Comparison of ENCODE assay signal across 31 mouse cellular contexts in genomic region chr17:55967186-55967585, GRCm38 (mm10). TPM values are rescaled to one million over a fixed set of nuclear protein-coding genes. Genes with fewer than 3 reads are reported as not detected.
A peak's percentile ranks its signal among the peaks of the same experiment; 100 is the strongest.
DNase-seq lines count a peak whose midpoint lies in the region; ATAC-seq lines count a peak whose summit lies in the region.
"Had no signal": no experiment of that assay in that cellular context is flagged by ENCODE, and none has a peak within 500 bp of the region (broad histone marks: within the 10 kb centered on the region; RNA-seq: fewer than 3 reads in every experiment).

No protein-coding gene starts in this region.

- H3K4me2 ChIP-seq in heart, embryonic 12.5 days, result no peak overlapping the region
- no peak overlapping the region for H3K4me2 ChIP-seq in hindbrain, embryonic 13.5 days
- H3K4me2 ChIP-seq in hindbrain, embryonic 16.5 days (ENCODE audit: low read length), result no peak overlapping the region
- H3K4me2 ChIP-seq: embryonic facial prominence, embryonic 13.5 days; forebrain, embryonic 12.5 days; forebrain, embryonic 15.5 days; heart, embryonic 15.5 days; hindbrain, embryonic 15.5 days had no signal

- H3K27ac ChIP-seq in heart, embryonic 12.5 days (ENCODE audit: poor library complexity, severe bottlenecking), result no peak overlapping the region
- peak overlapping the region; percentile 4; the same call in 1 of the 2 replicates for H3K27ac ChIP-seq in hindbrain, embryonic 13.5 days
- no peak overlapping the region for H3K27ac ChIP-seq in hindbrain, embryonic 16.5 days (ENCODE audit: low read depth, low read length)
- H3K27ac ChIP-seq: embryonic facial prominence, embryonic 10.5 days; embryonic facial prominence, embryonic 13.5 days; forebrain, embryonic 12.5 days; forebrain, embryonic 15.5 days; heart, adult 2 months; heart, embryonic 15.5 days; hindbrain, embryonic 15.5 days had no signal

- peaks cover 12% of the 10 kb centered on the region for H3K27me3 ChIP-seq in heart, embryonic 12.5 days (replicated peaks)
- no peaks in the 10 kb centered on the region for H3K27me3 ChIP-seq in hindbrain, embryonic 13.5 days
- no peaks in the 10 kb centered on the region for H3K27me3 ChIP-seq in hindbrain, embryonic 16.5 days (replicated peaks; ENCODE audit: control insufficient read depth, insufficient read depth, low read length)
- H3K27me3 ChIP-seq: forebrain, embryonic 12.5 days; forebrain, embryonic 15.5 days; hindbrain, embryonic 15.5 days had no signal

- DNase-seq in cerebellum, adult 9-11 months, result peak; percentile 55
- no peak for DNase-seq in cerebellum, adult 8-10 months
- DNase-seq in heart, postnatal 36 days, result no peak
- peak; percentile 42 for DNase-seq in brain, adult 2 months (ENCODE audit: low read depth, low spot score)
- DNase-seq in adrenal gland, postnatal 14 days, result no peak
- DNase-seq: adrenal gland, adult 2 months; adrenal gland, postnatal 25 days; embryo, embryonic 11 days; gastrocnemius, postnatal 25 days; heart, adult 2 months; heart, postnatal 10 days; heart, postnatal 4 days; kidney, adult 18-20 months; kidney, adult 9 months had no signal

- intact Hi-C loops in heart, postnatal 36 days (cut with DNase I), result no loop called here

- 86% methylated on average over 4 of the region's 4 CpGs for WGBS in heart, embryonic 12.5 days
- 94% methylated on average over 4 of the region's 4 CpGs for WGBS in hindbrain, embryonic 13.5 days
- 97% methylated on average over 4 of the region's 4 CpGs for WGBS in hindbrain, embryonic 16.5 days

- no peaks in the 10 kb centered on the region for H3K9me3 ChIP-seq in heart, embryonic 12.5 days (replicated peaks)
- no peaks in the 10 kb centered on the region for H3K9me3 ChIP-seq in hindbrain, embryonic 13.5 days
- H3K9me3 ChIP-seq in hindbrain, embryonic 16.5 days (ENCODE audit: control insufficient read depth, low read length), result no peaks in the 10 kb centered on the region
- H3K9me3 ChIP-seq: embryonic facial prominence, embryonic 10.5 days; embryonic facial prominence, embryonic 13.5 days; forebrain, embryonic 12.5 days; forebrain, embryonic 15.5 days; heart, embryonic 10.5 days; heart, embryonic 15.5 days; hindbrain, embryonic 15.5 days had no signal

- no peak for ATAC-seq in heart, embryonic 12.5 days (ENCODE audit: insufficient number of reproducible peaks, low FRiP score)
- ATAC-seq in hindbrain, embryonic 13.5 days (ENCODE audit: low FRiP score), result no peak
- no peak for ATAC-seq in hindbrain, embryonic 16.5 days
- ATAC-seq: CD4-positive, CD25-positive, alpha-beta regulatory T cell, adult 4 months; forebrain, embryonic 15.5 days; inflammation-experienced regulatory T-cells, adult 6 months; intestine, embryonic 16.5 days had no signal

- no peak overlapping the region for H3K4me3 ChIP-seq in heart, embryonic 12.5 days
- no peak overlapping the region for H3K4me3 ChIP-seq in hindbrain, embryonic 13.5 days
- no peak overlapping the region for H3K4me3 ChIP-seq in hindbrain, embryonic 16.5 days (ENCODE audit: low read length)
- H3K4me3 ChIP-seq: embryonic facial prominence, embryonic 10.5 days; embryonic facial prominence, embryonic 13.5 days; erythroblast, embryonic 14.5 days; forebrain, embryonic 12.5 days; forebrain, embryonic 15.5 days; heart, adult 2 months; heart, embryonic 10.5 days; heart, embryonic 15.5 days; hindbrain, embryonic 15.5 days had no signal

- H3K9ac ChIP-seq in heart, embryonic 12.5 days, result 0 out of 2 replicates have a peak overlapping the region, but pooled peaks have one; percentile 18
- peak overlapping the region; percentile 55; the same call in 1 of the 2 replicates for H3K9ac ChIP-seq in hindbrain, embryonic 13.5 days
- no peak overlapping the region for H3K9ac ChIP-seq in hindbrain, embryonic 16.5 days (ENCODE audit: low read depth, low read length)
- H3K9ac ChIP-seq: embryonic facial prominence, embryonic 13.5 days; forebrain, embryonic 12.5 days; forebrain, embryonic 15.5 days; heart, embryonic 15.5 days; hindbrain, embryonic 15.5 days had no signal

- H3K4me1 ChIP-seq in heart, embryonic 12.5 days (replicated peaks), result peaks cover 43% of the 10 kb centered on the region
- H3K4me1 ChIP-seq in hindbrain, embryonic 13.5 days (replicated peaks), result peaks cover 54% of the 10 kb centered on the region
- H3K4me1 ChIP-seq in hindbrain, embryonic 16.5 days (ENCODE audit: control insufficient read depth, insufficient read depth, low read depth, low read length), result peaks cover 26% of the 10 kb centered on the region

- H3K36me3 ChIP-seq in heart, embryonic 12.5 days, result peaks cover 44% of the 10 kb centered on the region
- peaks cover 51% of the 10 kb centered on the region for H3K36me3 ChIP-seq in hindbrain, embryonic 13.5 days
- H3K36me3 ChIP-seq in hindbrain, embryonic 16.5 days (ENCODE audit: control insufficient read depth, insufficient read depth, low read length), result peaks cover 14% of the 10 kb centered on the region; the same call in 1 of the 2 replicates

RNA-seq across cellular contexts. Expression of gene Shd, which starts 3.1 kb away (rescaled TPM):
- polyA plus RNA-seq in heart, embryonic 12.5 days (2016; fragmentation: Nextera tagmentation; extraction: Ambion mirVana), result 7.2 and 9.2 TPM in 2 replicates
- under 1 TPM; 0.72 to 0.87 TPM for total RNA-seq in heart, postnatal 36 days (2021)
- 170 and 182 TPM in 2 replicates for polyA plus RNA-seq in hindbrain, embryonic 13.5 days (2015; fragmentation: Nextera tagmentation; extraction: Ambion mirVana)
- polyA plus RNA-seq in hindbrain, embryonic 16.5 days (2015; fragmentation: Nextera tagmentation; extraction: Ambion mirVana), result 177 and 182 TPM in 2 replicates
- 1.2 and 3.7 TPM in 2 replicates for total RNA-seq in adrenal gland, postnatal 14 days (2021)
- polyA plus RNA-seq: C2C12; CD4-positive, CD25-positive, alpha-beta regulatory T cell, adult 4 months; erythroblast, embryonic 14.5 days had no signal

RNA-seq across cellular contexts. Expression of gene Yju2, which starts 8.3 kb away (rescaled TPM):
- polyA plus RNA-seq in heart, embryonic 12.5 days (2016; fragmentation: Nextera tagmentation; extraction: Ambion mirVana), result 17.4 and 17.5 TPM in 2 replicates
- total RNA-seq in heart, postnatal 36 days (2021), result 1 to 10 TPM; 8.8 to 9.5 TPM
- polyA plus RNA-seq in hindbrain, embryonic 13.5 days (2015; fragmentation: Nextera tagmentation; extraction: Ambion mirVana), result 23.2 and 25.2 TPM in 2 replicates
- 20.5 and 23.2 TPM in 2 replicates for polyA plus RNA-seq in hindbrain, embryonic 16.5 days (2015; fragmentation: Nextera tagmentation; extraction: Ambion mirVana)
- total RNA-seq in adrenal gland, postnatal 14 days (2021), result 18.2 and 24.8 TPM in 2 replicates

RNA-seq across cellular contexts. Expression of gene Ebi3, which starts 14.7 kb away (rescaled TPM):
- 0.40 TPM in 1 of 2 replicates, not detected in the other for polyA plus RNA-seq in heart, embryonic 12.5 days (2016; fragmentation: Nextera tagmentation; extraction: Ambion mirVana)
- 1 to 10 TPM in 1 of 2 experiments, under 1 TPM in 1; 0.78 to 1.6 TPM for total RNA-seq in heart, postnatal 36 days (2021)
- polyA plus RNA-seq in hindbrain, embryonic 13.5 days (2015; fragmentation: Nextera tagmentation; extraction: Ambion mirVana), result 5.0 and 6.8 TPM in 2 replicates
- 6.3 and 7.2 TPM in 2 replicates for polyA plus RNA-seq in hindbrain, embryonic 16.5 days (2015; fragmentation: Nextera tagmentation; extraction: Ambion mirVana)
- total RNA-seq in adrenal gland, postnatal 14 days (2021), result 1.2 and 1.6 TPM in 2 replicates
- total RNA-seq: gastrocnemius, adult 8-10 months had no signal
- polyA plus RNA-seq: C2C12 had no signal

RNA-seq across cellular contexts. Expression of gene Zfp119b, which starts 17.9 kb away (rescaled TPM):
- polyA plus RNA-seq in heart, embryonic 12.5 days (2016; fragmentation: Nextera tagmentation; extraction: Ambion mirVana), result 3.1 and 4.3 TPM in 2 replicates
- 1 to 10 TPM; 3.7 to 4.3 TPM for total RNA-seq in heart, postnatal 36 days (2021)
- polyA plus RNA-seq in hindbrain, embryonic 13.5 days (2015; fragmentation: Nextera tagmentation; extraction: Ambion mirVana), result 8.2 and 8.7 TPM in 2 replicates
- polyA plus RNA-seq in hindbrain, embryonic 16.5 days (2015; fragmentation: Nextera tagmentation; extraction: Ambion mirVana), result 6.9 and 8.7 TPM in 2 replicates
- total RNA-seq in adrenal gland, postnatal 14 days (2021), result 4.4 and 5.4 TPM in 2 replicates
- polyA plus RNA-seq: adrenal gland, adult 2 months; erythroblast, embryonic 14.5 days had no signal

RNA-seq across cellular contexts. Expression of gene Fsd1, which starts 19.1 kb away (rescaled TPM):
- polyA plus RNA-seq in heart, embryonic 12.5 days (2016; fragmentation: Nextera tagmentation; extraction: Ambion mirVana), result 5.2 and 5.6 TPM in 2 replicates
- total RNA-seq in heart, postnatal 36 days (2021), result not detected
- polyA plus RNA-seq in hindbrain, embryonic 13.5 days (2015; fragmentation: Nextera tagmentation; extraction: Ambion mirVana), result 159 and 172 TPM in 2 replicates
- 227 and 252 TPM in 2 replicates for polyA plus RNA-seq in hindbrain, embryonic 16.5 days (2015; fragmentation: Nextera tagmentation; extraction: Ambion mirVana)
- total RNA-seq in adrenal gland, postnatal 14 days (2021), result 1.6 and 2.9 TPM in 2 replicates
- total RNA-seq: gastrocnemius, adult 8-10 months; gastrocnemius, postnatal 25 days; MEL had no signal
- polyA plus RNA-seq: erythroblast, embryonic 14.5 days had no signal

Comparison
In these comparisons a context has a peak if more than half of its experiments do, and no peak if none do; other contexts are left out.
1. DNase-seq: peak in cerebellum, adult 9-11 months (single experiment) and brain, adult 2 months (single experiment); none in cerebellum, adult 8-10 months (single experiment), heart, postnatal 36 days (0 of 2) and adrenal gland, postnatal 14 days (single experiment).
2. RNA of gene Shd, which starts 3.1 kb away (polyA plus RNA-seq): 177 to 182 TPM in hindbrain, embryonic 16.5 days and 170 to 182 TPM in hindbrain, embryonic 13.5 days; 7.2 to 9.2 TPM in heart, embryonic 12.5 days; every median in the first group is over 10 times any median in the second.